Comparison of ENCODE assay signal across 9 mouse cellular contexts in genomic region chr1:74015513-74016234, GRCm38 (mm10).
DNase-seq lines count a peak whose midpoint lies in the region; ATAC-seq and TF ChIP-seq lines count a peak whose summit lies in the region.
"Had no signal": no experiment of that assay in that cellular context is flagged by ENCODE, and none has a peak within 500 bp of the region (broad histone marks: within the 10 kb centered on the region; RNA-seq: fewer than 3 reads in every experiment).

No protein-coding gene starts in this region.

- no peak for DNase-seq in liver, postnatal 0 days
- no peak for DNase-seq in liver, embryonic 11.5 days (ENCODE audit: low spot score)
- DNase-seq in kidney, postnatal 4 days, result peak; percentile 77 to 84
- DNase-seq in stomach, postnatal 0 days (ENCODE audit: low spot score), result no peak
- DNase-seq in forebrain, embryonic 14.5 days (ENCODE audit: low spot score), result no peak
- no peak for DNase-seq in ovary, postnatal 10 days (ENCODE audit: low spot score)
- DNase-seq: right cerebral cortex, adult 18-20 months had no signal

- ATAC-seq in liver, postnatal 0 days, result no peak
- ATAC-seq in liver, embryonic 11.5 days (replicated peaks; ENCODE audit: low FRiP score), result no peak
- no peak; the same call in 1 of the 2 replicates for ATAC-seq in heart, embryonic 15.5 days (replicated peaks; ENCODE audit: insufficient number of reproducible peaks, insufficient read depth, low FRiP score, low read depth)
- ATAC-seq in stomach, postnatal 0 days (ENCODE audit: low FRiP score, low TSS enrichment), result peak; percentile 36; the same call in 1 of the 2 replicates
- no peak for ATAC-seq in forebrain, embryonic 12.5 days (ENCODE audit: low FRiP score)
- ATAC-seq in forebrain, embryonic 14.5 days, result no peak

- H3K4me2 ChIP-seq in liver, postnatal 0 days (ENCODE audit: low read depth, low read length), result no peak overlapping the region
- no peak overlapping the region for H3K4me2 ChIP-seq in liver, embryonic 11.5 days
- no peak overlapping the region for H3K4me2 ChIP-seq in heart, embryonic 15.5 days
- H3K4me2 ChIP-seq in stomach, postnatal 0 days (replicated peaks; ENCODE audit: low read depth), result no peak overlapping the region
- H3K4me2 ChIP-seq in forebrain, embryonic 12.5 days, result no peak overlapping the region
- H3K4me2 ChIP-seq in forebrain, embryonic 14.5 days (ENCODE audit: low read length), result no peak overlapping the region

- H3K9me3 ChIP-seq in liver, postnatal 0 days (ENCODE audit: low read length), result peaks cover 1% of the 10 kb centered on the region; the same call in 1 of the 2 replicates
- no peaks in the 10 kb centered on the region for H3K9me3 ChIP-seq in liver, embryonic 11.5 days (ENCODE audit: control insufficient read depth, low read length)
- H3K9me3 ChIP-seq in heart, embryonic 15.5 days (replicated peaks), result no peaks in the 10 kb centered on the region
- H3K9me3 ChIP-seq in stomach, postnatal 0 days (ENCODE audit: control insufficient read depth, low read length), result no peaks in the 10 kb centered on the region
- H3K9me3 ChIP-seq in forebrain, embryonic 12.5 days, result no peaks in the 10 kb centered on the region
- H3K9me3 ChIP-seq in forebrain, embryonic 14.5 days (replicated peaks; ENCODE audit: control insufficient read depth, low read length), result no peaks in the 10 kb centered on the region; the same call in 1 of the 2 replicates

- no peaks in the 10 kb centered on the region for H3K27me3 ChIP-seq in liver, postnatal 0 days (ENCODE audit: insufficient read depth, low read length)
- H3K27me3 ChIP-seq in liver, embryonic 11.5 days (replicated peaks; ENCODE audit: control insufficient read depth, insufficient read depth, low read length), result no peaks in the 10 kb centered on the region
- H3K27me3 ChIP-seq in heart, embryonic 15.5 days, result no peaks in the 10 kb centered on the region
- H3K27me3 ChIP-seq in stomach, postnatal 0 days (ENCODE audit: control insufficient read depth, insufficient read depth, low read length), result no peaks in the 10 kb centered on the region
- no peaks in the 10 kb centered on the region for H3K27me3 ChIP-seq in forebrain, embryonic 12.5 days
- no peaks in the 10 kb centered on the region for H3K27me3 ChIP-seq in forebrain, embryonic 14.5 days (replicated peaks; ENCODE audit: control insufficient read depth, insufficient read depth, low read length)

- WGBS in liver, postnatal 0 days (ENCODE audit: insufficient replicate concordance), result 46% methylated on average over 8 of the region's 8 CpGs
- 48% methylated on average over 8 of the region's 8 CpGs for WGBS in liver, embryonic 11.5 days
- WGBS in heart, embryonic 15.5 days, result 36% methylated on average over 8 of the region's 8 CpGs
- 46% methylated on average over 8 of the region's 8 CpGs for WGBS in stomach, postnatal 0 days
- WGBS in forebrain, embryonic 12.5 days, result 78% methylated on average over 8 of the region's 8 CpGs
- WGBS in forebrain, embryonic 14.5 days, result 71% methylated on average over 8 of the region's 8 CpGs

- H3K27ac ChIP-seq in liver, postnatal 0 days (ENCODE audit: low read depth), result peak overlapping the region; percentile 94
- no peak overlapping the region for H3K27ac ChIP-seq in liver, embryonic 11.5 days (ENCODE audit: low read depth, low read length)
- peak overlapping the region; percentile 77 for H3K27ac ChIP-seq in heart, embryonic 15.5 days
- H3K27ac ChIP-seq in stomach, postnatal 0 days (replicated peaks), result peak overlapping the region; percentile 70
- no peak overlapping the region for H3K27ac ChIP-seq in forebrain, embryonic 12.5 days
- H3K27ac ChIP-seq in forebrain, embryonic 14.5 days (ENCODE audit: low read depth, low read length), result no peak overlapping the region

- no peak overlapping the region for H3K4me3 ChIP-seq in liver, postnatal 0 days (ENCODE audit: low read depth, low read length)
- no peak overlapping the region for H3K4me3 ChIP-seq in liver, embryonic 11.5 days (ENCODE audit: low read depth, low read length)
- no peak overlapping the region for H3K4me3 ChIP-seq in heart, embryonic 15.5 days
- H3K4me3 ChIP-seq in stomach, postnatal 0 days (ENCODE audit: low read depth, low read length), result no peak overlapping the region
- H3K4me3 ChIP-seq in forebrain, embryonic 12.5 days (replicated peaks), result no peak overlapping the region
- H3K4me3 ChIP-seq in forebrain, embryonic 14.5 days (ENCODE audit: low read depth, low read length), result no peak overlapping the region

- H3K36me3 ChIP-seq in liver, postnatal 0 days (replicated peaks; ENCODE audit: insufficient read depth, low read length), result no peaks in the 10 kb centered on the region
- no peaks in the 10 kb centered on the region for H3K36me3 ChIP-seq in liver, embryonic 11.5 days (ENCODE audit: control insufficient read depth, insufficient read depth, low read length)
- H3K36me3 ChIP-seq in heart, embryonic 15.5 days, result no peaks in the 10 kb centered on the region
- H3K36me3 ChIP-seq in stomach, postnatal 0 days (ENCODE audit: control insufficient read depth, insufficient read depth, low read length), result no peaks in the 10 kb centered on the region
- H3K36me3 ChIP-seq in forebrain, embryonic 12.5 days (replicated peaks), result no peaks in the 10 kb centered on the region
- H3K36me3 ChIP-seq in forebrain, embryonic 14.5 days (ENCODE audit: control insufficient read depth, insufficient read depth, low read length), result no peaks in the 10 kb centered on the region

- no peak for TF ChIP-seq EP300 in liver, postnatal 0 days (IDR thresholded peaks at IDR 0.05; ENCODE audit: low read depth)
- TF ChIP-seq EP300 in stomach, postnatal 0 days (optimal IDR thresholded peaks at IDR 0.05), result no peak

- no peak for TF ChIP-seq CTCF in liver, postnatal 0 days (IDR thresholded peaks at IDR 0.05; ENCODE audit: low read depth)
- TF ChIP-seq CTCF in stomach, postnatal 0 days (IDR thresholded peaks at IDR 0.05; ENCODE audit: low read depth), result no peak

- H3K9ac ChIP-seq in liver, postnatal 0 days (replicated peaks), result peak overlapping the region; percentile 50
- H3K9ac ChIP-seq in liver, embryonic 11.5 days (ENCODE audit: low read depth, low read length), result no peak overlapping the region
- H3K9ac ChIP-seq in heart, embryonic 15.5 days, result peak overlapping the region; percentile 31; the same call in 1 of the 2 replicates
- no peak overlapping the region for H3K9ac ChIP-seq in stomach, postnatal 0 days (ENCODE audit: low read length)
- no peak overlapping the region for H3K9ac ChIP-seq in forebrain, embryonic 12.5 days
- no peak overlapping the region for H3K9ac ChIP-seq in forebrain, embryonic 14.5 days (ENCODE audit: low read length)

- peaks cover 39% of the 10 kb centered on the region for H3K4me1 ChIP-seq in liver, postnatal 0 days (ENCODE audit: insufficient read depth)
- H3K4me1 ChIP-seq in liver, embryonic 11.5 days (replicated peaks; ENCODE audit: control insufficient read depth, insufficient read depth, low read length), result peaks cover 6% of the 10 kb centered on the region; the same call in 1 of the 2 replicates
- peaks cover 73% of the 10 kb centered on the region for H3K4me1 ChIP-seq in heart, embryonic 15.5 days (replicated peaks)
- peaks cover 13% of the 10 kb centered on the region; the same call in 1 of the 2 replicates for H3K4me1 ChIP-seq in stomach, postnatal 0 days (replicated peaks; ENCODE audit: control insufficient read depth, insufficient read depth)
- H3K4me1 ChIP-seq in forebrain, embryonic 12.5 days, result no peaks in the 10 kb centered on the region
- H3K4me1 ChIP-seq in forebrain, embryonic 14.5 days (ENCODE audit: control insufficient read depth, insufficient read depth, low read length), result no peaks in the 10 kb centered on the region

Comparison
In these comparisons a context has a peak if more than half of its experiments do, and no peak if none do; other contexts are left out.
1. H3K27ac ChIP-seq: peak in liver, postnatal 0 days (single experiment), heart, embryonic 15.5 days (single experiment) and stomach, postnatal 0 days (single experiment); none in liver, embryonic 11.5 days (single experiment), forebrain, embryonic 12.5 days (single experiment) and forebrain, embryonic 14.5 days (single experiment).
2. H3K9ac ChIP-seq: peak in liver, postnatal 0 days (single experiment) and heart, embryonic 15.5 days (single experiment); none in liver, embryonic 11.5 days (single experiment), stomach, postnatal 0 days (single experiment), forebrain, embryonic 12.5 days (single experiment) and forebrain, embryonic 14.5 days (single experiment).
3. DNase-seq: peak in kidney, postnatal 4 days (2 of 2); none in liver, postnatal 0 days (single experiment), liver, embryonic 11.5 days (single experiment), stomach, postnatal 0 days (single experiment), forebrain, embryonic 14.5 days (single experiment) and ovary, postnatal 10 days (single experiment).